ENCODE assay signal across 9 mouse cellular contexts in genomic region chr11:6677530-6677929, GRCm38 (mm10). TPM values are rescaled to one million over a fixed set of nuclear protein-coding genes. Genes with fewer than 3 reads are reported as not detected.
DNase-seq lines count a peak whose midpoint lies in the region; ATAC-seq and TF ChIP-seq lines count a peak whose summit lies in the region.
"Had no signal": no experiment of that assay in that cellular context is flagged by ENCODE, and none has a peak within 500 bp of the region (broad histone marks: within the 10 kb centered on the region; RNA-seq: fewer than 3 reads in every experiment).

No protein-coding gene starts in this region.

- ATAC-seq in midbrain, embryonic 15.5 days (replicated peaks), result peak; percentile 74

- peak; percentile 42 for TF ChIP-seq CTCF in left cerebral cortex, adult 2 months (IDR thresholded peaks at IDR 0.05)

- H3K36me3 ChIP-seq in midbrain, embryonic 15.5 days (replicated peaks), result no peaks in the 10 kb centered on the region

- no peak overlapping the region for H3K27ac ChIP-seq in left cerebral cortex, adult 2 months
- H3K27ac ChIP-seq in midbrain, embryonic 15.5 days, result no peak overlapping the region

- intact Hi-C loops in left cerebral cortex, adult 2 months (cut with DNase I), result loop anchor here (5.0 kb wide), 1 partner anchor 90 kb away; no protein-coding TSS in a partner anchor

- no peaks in the 10 kb centered on the region for H3K27me3 ChIP-seq in midbrain, embryonic 15.5 days (replicated peaks)

- H3K4me2 ChIP-seq in midbrain, embryonic 15.5 days, result no peak overlapping the region

- 13% methylated on average over 7 of the region's 7 CpGs for WGBS in midbrain, embryonic 15.5 days

- H3K9ac ChIP-seq in midbrain, embryonic 15.5 days, result no peak overlapping the region

- no peaks in the 10 kb centered on the region for H3K9me3 ChIP-seq in midbrain, embryonic 15.5 days

- no peaks in the 10 kb centered on the region for H3K4me1 ChIP-seq in midbrain, embryonic 15.5 days

- no peak overlapping the region for H3K4me3 ChIP-seq in left cerebral cortex, adult 2 months
- H3K4me3 ChIP-seq in midbrain, embryonic 15.5 days, result no peak overlapping the region

- no peak for DNase-seq in left cerebral cortex, adult 2 months (ENCODE audit: extremely low spot score in 1 of 2, low spot score in 2 of 2)
- no peak for DNase-seq in left cerebral cortex, adult 18-20 months (ENCODE audit: low spot score in 2 of 2)
- DNase-seq in embryo, embryonic 11 days, result peak; percentile 56
- DNase-seq in kidney, adult 9 months, result peak; percentile 65
- DNase-seq in layer of hippocampus, adult 9-11 months, result no peak
- DNase-seq in c-Kit-positive CD71-positive TER-119-positive erythroid progenitor cells, embryonic 14.5 days (ENCODE audit: low spot score), result no peak

RNA-seq across cellular contexts. Expression of gene Ramp3, which starts 19.2 kb away (rescaled TPM):
- total RNA-seq in left cerebral cortex, adult 2 months (2021), result 10 to 100 TPM; 13.0 to 13.5 TPM
- total RNA-seq in left cerebral cortex, adult 18-20 months (2021), result 10 to 100 TPM in 1 of 2 experiments, 1 to 10 TPM in 1; 9.9 to 12.9 TPM
- 10.2 and 12.0 TPM in 2 replicates for polyA plus RNA-seq in midbrain, embryonic 15.5 days (2015; fragmentation: Nextera tagmentation; extraction: Ambion mirVana)

RNA-seq across cellular contexts. Expression of gene Wap, which starts 39.1 kb away (rescaled TPM):
- total RNA-seq in left cerebral cortex, adult 2 months (2021), result not detected
- not detected for total RNA-seq in left cerebral cortex, adult 18-20 months (2021)
- not detected in 2 replicates for polyA plus RNA-seq in midbrain, embryonic 15.5 days (2015; fragmentation: Nextera tagmentation; extraction: Ambion mirVana)
- total RNA-seq: layer of hippocampus, postnatal 10 days had no signal
- polyA plus RNA-seq: small intestine, adult 2 months had no signal

RNA-seq across cellular contexts. Expression of gene Tbrg4, which starts 51.7 kb away (rescaled TPM):
- total RNA-seq in left cerebral cortex, adult 2 months (2021), result 10 to 100 TPM; 45.9 to 50.8 TPM
- total RNA-seq in left cerebral cortex, adult 18-20 months (2021), result 10 to 100 TPM; 49.3 to 50.4 TPM
- 33.3 TPM in 2 replicates for polyA plus RNA-seq in midbrain, embryonic 15.5 days (2015; fragmentation: Nextera tagmentation; extraction: Ambion mirVana)

Comparison
In these comparisons a context has a peak if more than half of its experiments do, and no peak if none do; other contexts are left out.
1. DNase-seq: peak in embryo, embryonic 11 days (single experiment) and kidney, adult 9 months (single experiment); none in left cerebral cortex, adult 2 months (0 of 2), left cerebral cortex, adult 18-20 months (0 of 2), layer of hippocampus, adult 9-11 months (single experiment) and c-Kit-positive CD71-positive TER-119-positive erythroid progenitor cells, embryonic 14.5 days (single experiment).